Comparison of ENCODE assay signal across 8 mouse cellular contexts in the genomic region with DNA sequence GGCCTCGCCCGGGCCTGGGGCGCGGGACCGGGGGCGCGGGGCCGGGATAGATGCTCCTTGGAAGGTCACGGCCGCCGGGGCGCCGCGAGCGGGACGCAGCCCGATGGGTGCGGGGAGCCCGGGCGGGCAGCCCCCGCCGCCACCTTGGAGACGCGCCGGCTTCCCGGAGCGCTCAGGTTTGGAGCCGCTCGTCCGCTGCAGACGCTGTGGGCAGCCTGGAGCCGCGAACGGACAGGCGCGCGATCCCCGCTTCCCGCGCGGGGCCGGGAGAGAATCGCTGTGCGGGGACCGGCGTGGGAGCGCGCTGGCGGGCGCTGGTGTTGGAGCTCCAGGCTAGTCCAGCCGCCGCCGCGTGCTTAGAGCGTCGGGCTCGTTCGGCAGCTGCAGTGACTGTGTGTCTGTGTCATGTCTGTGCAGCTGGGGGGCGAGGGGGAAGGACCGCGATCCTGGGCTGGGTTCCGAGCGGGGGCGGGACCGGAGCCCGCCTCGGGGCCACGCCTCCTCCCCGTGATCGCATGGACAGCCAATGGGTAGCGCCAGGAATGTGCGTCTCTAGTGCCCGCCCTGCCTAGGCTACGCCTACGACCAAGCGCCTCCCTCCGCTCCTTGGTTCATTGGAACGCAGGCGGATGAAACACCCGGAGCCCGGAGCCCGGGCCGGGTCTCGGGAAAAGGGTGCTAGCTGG. TPM values are rescaled to one million over a fixed set of nuclear protein-coding genes. Genes with fewer than 3 reads are reported as not detected.
DNase-seq lines count a peak whose midpoint lies in the region; ATAC-seq lines count a peak whose summit lies in the region.

A gene (minus strand): TSS at position 433 of the 686 bp plus-strand sequence.

- H3K27ac ChIP-seq in embryonic facial prominence, embryonic 10.5 days (replicated peaks): peak within 1 kb of the TSS; percentile 92
- H3K27ac ChIP-seq in intestine, embryonic 15.5 days: peak within 1 kb of the TSS; percentile 95

- ATAC-seq in intestine, embryonic 15.5 days: peak; percentile 99
- peak; percentile 99 for ATAC-seq in megakaryocyte-erythroid progenitor cell, adult 5-6 weeks (replicated peaks; ENCODE audit: low FRiP score, low TSS enrichment, poor library complexity, severe bottlenecking)

- H3K4me3 ChIP-seq in embryonic facial prominence, embryonic 10.5 days: peak within 1 kb of the TSS; percentile 89
- peak within 1 kb of the TSS; percentile 92 for H3K4me3 ChIP-seq in intestine, embryonic 15.5 days (replicated peaks)

- no peaks in the 10 kb centered on the region for H3K36me3 ChIP-seq in embryonic facial prominence, embryonic 10.5 days (replicated peaks)
- H3K36me3 ChIP-seq in intestine, embryonic 15.5 days: no peaks in the 10 kb centered on the region

- H3K4me1 ChIP-seq in embryonic facial prominence, embryonic 10.5 days: peaks cover 32% of the 10 kb centered on the region
- H3K4me1 ChIP-seq in intestine, embryonic 15.5 days (replicated peaks): peaks cover 13% of the 10 kb centered on the region

- intact Hi-C loops in left cerebral cortex, postnatal 14 days (cut with DNase I): loop anchor here (1.0 to 10.0 kb wide), 5 partner anchors 61 to 1499 kb away; no protein-coding TSS in a partner anchor

- no peaks in the 10 kb centered on the region for H3K9me3 ChIP-seq in embryonic facial prominence, embryonic 10.5 days
- no peaks in the 10 kb centered on the region for H3K9me3 ChIP-seq in intestine, embryonic 15.5 days

- H3K9ac ChIP-seq in intestine, embryonic 15.5 days: peak within 1 kb of the TSS; percentile 89

- no peaks in the 10 kb centered on the region for H3K27me3 ChIP-seq in embryonic facial prominence, embryonic 10.5 days (replicated peaks; ENCODE audit: low read depth, poor library complexity, severe bottlenecking)
- H3K27me3 ChIP-seq in intestine, embryonic 15.5 days (replicated peaks): no peaks in the 10 kb centered on the region

- under 1% methylated on average over 83 of the region's 84 CpGs for WGBS in embryonic facial prominence, embryonic 10.5 days
- WGBS in intestine, embryonic 15.5 days: under 1% methylated on average over 64 of the region's 84 CpGs

- peak; percentile 99 for DNase-seq in adrenal gland, postnatal 10 days
- DNase-seq in embryonic facial prominence, embryonic 10.5 days (ENCODE audit: low spot score): peak; percentile 98
- peak; percentile 95 to 98 for DNase-seq in gastrocnemius, postnatal 4 days (ENCODE audit: low spot score in 2 of 2)
- DNase-seq in left cerebral cortex, postnatal 14 days (ENCODE audit: low spot score in 2 of 2): peak; percentile 99
- DNase-seq in right cerebral cortex, postnatal 14 days: peak; percentile 98
- DNase-seq in urinary bladder, postnatal 25 days (ENCODE audit: low spot score): peak; percentile 92

- H3K4me2 ChIP-seq in intestine, embryonic 15.5 days (replicated peaks): peak within 1 kb of the TSS; percentile 93

RNA-seq across cellular contexts. Expression of the gene that starts here (rescaled TPM):
- total RNA-seq in adrenal gland, postnatal 10 days (2021): 10 to 100 TPM; 20.9 to 25.7 TPM
- polyA plus RNA-seq in embryonic facial prominence, embryonic 10.5 days (2016; fragmentation: Nextera tagmentation; extraction: Ambion mirVana): 5.1 and 5.4 TPM in 2 replicates
- total RNA-seq in gastrocnemius, postnatal 4 days (2021): 10 to 100 TPM; 31.5 to 31.8 TPM
- polyA plus RNA-seq in intestine, embryonic 15.5 days (2015; fragmentation: Nextera tagmentation; extraction: Ambion mirVana): 5.8 and 6.5 TPM in 2 replicates
- 100 to 1,000 TPM; 157 to 166 TPM for total RNA-seq in left cerebral cortex, postnatal 14 days (2021)
- 1.5 TPM in 2 replicates for total RNA-seq in megakaryocyte-erythroid progenitor cell, adult 5-6 weeks (2014; fragmentation: Nextera tagmentation)
- total RNA-seq in megakaryocyte-erythroid progenitor cell, adult 5-6 weeks (2017): 0.66 and 0.88 TPM in 2 replicates

Comparison
In these comparisons a context has a peak if more than half of its experiments do, and no peak if none do; other contexts are left out.
1. Peak in every context shown above with its lines: DNase-seq, ATAC-seq, H3K4me3 ChIP-seq and H3K27ac ChIP-seq.
2. RNA of the gene that starts here (total RNA-seq): 157 to 166 TPM in left cerebral cortex, postnatal 14 days, 31.5 to 31.8 TPM in gastrocnemius, postnatal 4 days and 20.9 to 25.7 TPM in adrenal gland, postnatal 10 days; 0.66 to 1.5 TPM in megakaryocyte-erythroid progenitor cell, adult 5-6 weeks; every median in the first group is over 4 times any median in the second.
3. RNA of the gene that starts here (total RNA-seq): 157 to 166 TPM in left cerebral cortex, postnatal 14 days; 31.5 to 31.8 TPM in gastrocnemius, postnatal 4 days and 20.9 to 25.7 TPM in adrenal gland, postnatal 10 days; every median in the first group is over 4 times any median in the second.